ENCODE assay signal across 23 mouse cellular contexts in the genomic region with DNA sequence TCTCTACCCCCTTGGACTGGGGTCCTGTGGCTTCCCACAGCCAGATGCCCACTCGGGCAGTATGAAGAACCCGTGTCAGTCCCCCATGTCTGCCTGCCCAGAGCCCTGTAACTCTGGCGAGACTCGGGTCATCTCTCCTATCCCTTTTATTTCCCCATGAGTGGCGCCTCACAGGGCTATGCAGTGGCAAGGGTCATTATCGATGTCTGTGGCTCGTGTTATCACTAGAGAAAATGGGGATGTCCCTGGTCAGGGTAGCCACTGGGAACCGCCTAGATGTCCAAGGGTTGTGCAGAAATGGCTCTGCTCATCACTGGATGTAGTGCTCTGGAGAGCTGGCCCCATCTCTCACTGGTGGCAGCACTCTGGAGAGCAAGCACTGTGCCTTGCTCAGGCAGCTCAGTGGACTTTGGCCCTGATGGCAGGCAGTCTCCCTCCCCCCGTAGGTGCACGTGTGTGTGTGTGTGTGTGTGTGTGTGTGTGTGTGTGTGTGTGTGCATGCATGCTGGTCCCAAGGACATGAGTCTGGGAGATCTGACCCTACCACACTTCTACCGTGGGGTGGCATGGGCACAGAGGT. TPM values are rescaled to one million over a fixed set of nuclear protein-coding genes. Genes with fewer than 3 reads are reported as not detected.
DNase-seq lines count a peak whose midpoint lies in the region; ATAC-seq and TF ChIP-seq lines count a peak whose summit lies in the region.
"Had no signal": no experiment of that assay in that cellular context is flagged by ENCODE, and none has a peak within 500 bp of the region (broad histone marks: within the 10 kb centered on the region; RNA-seq: fewer than 3 reads in every experiment).

No protein-coding gene starts in this region.

- WGBS in heart, embryonic 12.5 days, result 85% methylated on average over 11 of the region's 11 CpGs
- 82% methylated on average over 11 of the region's 11 CpGs for WGBS in stomach, embryonic 14.5 days
- 88% methylated on average over 11 of the region's 11 CpGs for WGBS in hindbrain, embryonic 10.5 days

- H3K27me3 ChIP-seq in heart, embryonic 12.5 days (replicated peaks), result peaks cover 7% of the 10 kb centered on the region
- H3K27me3 ChIP-seq in testis, adult 2 months (ENCODE audit: control insufficient read depth, insufficient read depth, low read length), result no peaks in the 10 kb centered on the region
- no peaks in the 10 kb centered on the region for H3K27me3 ChIP-seq in stomach, embryonic 14.5 days (ENCODE audit: control insufficient read depth, insufficient read depth, low read length)
- H3K27me3 ChIP-seq in hindbrain, embryonic 10.5 days (ENCODE audit: insufficient read depth, poor library complexity, severe bottlenecking), result no peaks in the 10 kb centered on the region
- H3K27me3 ChIP-seq: embryonic facial prominence, embryonic 13.5 days; forebrain, embryonic 15.5 days; hindbrain, embryonic 13.5 days had no signal

- no peak overlapping the region for H3K4me2 ChIP-seq in heart, embryonic 12.5 days
- no peak overlapping the region for H3K4me2 ChIP-seq in stomach, embryonic 14.5 days (replicated peaks; ENCODE audit: low read depth, low read length)
- H3K4me2 ChIP-seq: embryonic facial prominence, embryonic 13.5 days; forebrain, embryonic 15.5 days; heart, embryonic 11.5 days; hindbrain, embryonic 13.5 days; lung, embryonic 14.5 days; midbrain, embryonic 11.5 days had no signal

- H3K36me3 ChIP-seq in heart, embryonic 12.5 days, result no peaks in the 10 kb centered on the region
- no peaks in the 10 kb centered on the region for H3K36me3 ChIP-seq in testis, adult 2 months (ENCODE audit: control insufficient read depth, insufficient read depth, low read length)
- H3K36me3 ChIP-seq in stomach, embryonic 14.5 days (ENCODE audit: control insufficient read depth, insufficient read depth, low read length), result no peaks in the 10 kb centered on the region
- H3K36me3 ChIP-seq in hindbrain, embryonic 10.5 days, result no peaks in the 10 kb centered on the region
- H3K36me3 ChIP-seq: embryonic facial prominence, embryonic 13.5 days; forebrain, embryonic 15.5 days; hindbrain, embryonic 13.5 days had no signal

- TF ChIP-seq POLR2A in testis, adult 2 months (IDR thresholded peaks at IDR 0.05; ENCODE audit: control insufficient read depth, low read depth, low read length), result no peak; the same call in 1 of the 2 replicates

- no peaks in the 10 kb centered on the region for H3K9me3 ChIP-seq in heart, embryonic 12.5 days (replicated peaks)
- no peaks in the 10 kb centered on the region for H3K9me3 ChIP-seq in stomach, embryonic 14.5 days (ENCODE audit: control insufficient read depth, low read depth, low read length)
- no peaks in the 10 kb centered on the region for H3K9me3 ChIP-seq in hindbrain, embryonic 10.5 days
- H3K9me3 ChIP-seq: embryonic facial prominence, embryonic 13.5 days; forebrain, embryonic 15.5 days; hindbrain, embryonic 13.5 days had no signal

- DNase-seq in heart, adult 11 months, result no peak
- no peak for DNase-seq in testis, postnatal 10 days (ENCODE audit: low spot score)
- DNase-seq in hindbrain, embryonic 10.5 days (ENCODE audit: low spot score), result no peak
- DNase-seq in frontal cortex, postnatal 14 days (ENCODE audit: low spot score in 2 of 2), result no peak
- DNase-seq in urinary bladder, adult 18-20 months (ENCODE audit: low spot score in 2 of 2), result no peak
- DNase-seq: adrenal gland, adult 8-10 months; cerebellum, postnatal 10 days; heart, postnatal 14 days; kidney, adult 8-10 months; lung, embryonic 14.5 days; retina, postnatal 1 day had no signal

- H3K4me1 ChIP-seq in heart, embryonic 12.5 days (replicated peaks), result no peaks in the 10 kb centered on the region
- H3K4me1 ChIP-seq in testis, adult 2 months (ENCODE audit: control insufficient read depth, insufficient read depth, low read length), result no peaks in the 10 kb centered on the region
- H3K4me1 ChIP-seq in stomach, embryonic 14.5 days (ENCODE audit: control insufficient read depth, insufficient read depth, low read length), result no peaks in the 10 kb centered on the region
- no peaks in the 10 kb centered on the region for H3K4me1 ChIP-seq in hindbrain, embryonic 10.5 days (replicated peaks)
- H3K4me1 ChIP-seq: embryonic facial prominence, embryonic 13.5 days; forebrain, embryonic 15.5 days; hindbrain, embryonic 13.5 days had no signal

- no peak overlapping the region for H3K27ac ChIP-seq in heart, embryonic 12.5 days (ENCODE audit: poor library complexity, severe bottlenecking)
- H3K27ac ChIP-seq in testis, adult 2 months (ENCODE audit: control insufficient read depth, insufficient read depth, low read depth, low read length), result no peak overlapping the region
- no peak overlapping the region for H3K27ac ChIP-seq in stomach, embryonic 14.5 days (ENCODE audit: low read length)
- no peak overlapping the region for H3K27ac ChIP-seq in hindbrain, embryonic 10.5 days
- H3K27ac ChIP-seq: embryonic facial prominence, embryonic 13.5 days; forebrain, embryonic 15.5 days; hindbrain, embryonic 13.5 days; macrophage had no signal

- no peak overlapping the region for H3K4me3 ChIP-seq in heart, embryonic 12.5 days
- no peak overlapping the region for H3K4me3 ChIP-seq in testis, adult 2 months (ENCODE audit: control insufficient read depth, low read depth, low read length)
- no peak overlapping the region for H3K4me3 ChIP-seq in stomach, embryonic 14.5 days (ENCODE audit: low read depth, low read length)
- H3K4me3 ChIP-seq in hindbrain, embryonic 10.5 days, result no peak overlapping the region
- H3K4me3 ChIP-seq: embryonic facial prominence, embryonic 13.5 days; forebrain, embryonic 15.5 days; hindbrain, embryonic 13.5 days had no signal

- 0 out of 2 replicates have a peak, but pooled peaks have one; percentile 15 for ATAC-seq in heart, embryonic 12.5 days (ENCODE audit: insufficient number of reproducible peaks, low FRiP score)
- peak; percentile 28; the same call in 1 of the 2 replicates for ATAC-seq in stomach, embryonic 14.5 days (ENCODE audit: insufficient number of reproducible peaks, insufficient read depth, low FRiP score, low read depth)
- ATAC-seq: forebrain, embryonic 15.5 days had no signal

- H3K9ac ChIP-seq in heart, embryonic 12.5 days, result no peak overlapping the region
- H3K9ac ChIP-seq in stomach, embryonic 14.5 days (replicated peaks; ENCODE audit: low read depth, low read length), result no peak overlapping the region
- H3K9ac ChIP-seq: embryonic facial prominence, embryonic 13.5 days; forebrain, embryonic 15.5 days; hindbrain, embryonic 13.5 days; lung, embryonic 14.5 days had no signal

- peak; percentile 8; the same call in 1 of the 2 replicates for TF ChIP-seq CTCF in testis, adult 2 months (IDR thresholded peaks at IDR 0.05; ENCODE audit: control insufficient read depth, insufficient read depth, insufficient replicate concordance, low read depth, low read length)

RNA-seq across cellular contexts. Expression of gene Apol7a, which starts 16.5 kb away (rescaled TPM):
- polyA plus RNA-seq in heart, embryonic 12.5 days (2016; fragmentation: Nextera tagmentation; extraction: Ambion mirVana), result 0.19 TPM in 1 of 2 replicates, not detected in the other
- 0.10 TPM in 1 of 2 replicates, not detected in the other for polyA plus RNA-seq in testis, adult 2 months (2012; rRNA removed)
- 2.4 and 2.8 TPM in 2 replicates for polyA plus RNA-seq in stomach, embryonic 14.5 days (2014; fragmentation: Nextera tagmentation; extraction: Ambion mirVana)
- not detected in 2 replicates for polyA plus RNA-seq in hindbrain, embryonic 10.5 days (2016; fragmentation: Nextera tagmentation; extraction: Ambion mirVana)
- polyA plus RNA-seq: embryonic facial prominence, embryonic 13.5 days; forebrain, embryonic 15.5 days; hindbrain, embryonic 13.5 days; limb, embryonic 11.5 days; lung, embryonic 14.5 days; macrophage; midbrain, embryonic 11.5 days; neural tube, embryonic 11.5 days; thymus, postnatal 0 days had no signal

RNA-seq across cellular contexts. Expression of gene Apol9a, which starts 28.6 kb away (rescaled TPM):
- polyA plus RNA-seq in heart, embryonic 12.5 days (2016; fragmentation: Nextera tagmentation; extraction: Ambion mirVana), result 0.74 and 0.76 TPM in 2 replicates
- 0.07 and 0.14 TPM in 2 replicates for polyA plus RNA-seq in testis, adult 2 months (2012; rRNA removed)
- 0.25 TPM in 1 of 2 replicates, not detected in the other for polyA plus RNA-seq in stomach, embryonic 14.5 days (2014; fragmentation: Nextera tagmentation; extraction: Ambion mirVana)
- polyA plus RNA-seq in hindbrain, embryonic 10.5 days (2016; fragmentation: Nextera tagmentation; extraction: Ambion mirVana), result 0.04 TPM in 1 of 2 replicates, not detected in the other
- polyA plus RNA-seq: embryonic facial prominence, embryonic 13.5 days; hindbrain, embryonic 13.5 days; limb, embryonic 11.5 days; lung, embryonic 14.5 days; midbrain, embryonic 11.5 days; neural tube, embryonic 11.5 days had no signal
